Mouse (Mus musculus) MEL (cell line): Measurements from ENCODE around the gene Naa35. TPM values are rescaled to one million over a fixed set of nuclear protein-coding genes. Genes with fewer than 3 reads are reported as not detected.

Experiments
- DNase-seq: peaks from one replicate; pipeline ENCODE4 v3.0.0; 2011; ENCODE audit warnings: low read depth, low spot score
- H3K27ac ChIP-seq: 2 replicates; pipeline ENCODE4 v1.5.1; 2012; ENCODE audit warnings: low read depth, mild to moderate bottlenecking, control low read depth, low read length, moderate library complexity; ENCODE audit not compliant: control insufficient read depth
- H3K27me3 ChIP-seq, 2 experiments: fragments of 150-350 bp in 1 of 2; sonication (generic) in 1 of 2; 2 replicates each; pipeline ENCODE4 v1.6.1; 2012; ENCODE audit warnings: low read length in 2 of 2, mild to moderate bottlenecking in 2 of 2, improper control_type of control experiment in 1 of 2, moderate library complexity in 1 of 2; ENCODE audit not compliant: insufficient read depth in 2 of 2, control insufficient read depth in 1 of 2
- H3K36me3 ChIP-seq, 2 experiments: 2 replicates each; pipeline ENCODE4 v1.6.1; 2012 to 2014; ENCODE audit warnings: low read length in 2 of 2, improper control_type of control experiment in 1 of 2, inconsistent platforms in 1 of 2, mild to moderate bottlenecking in 1 of 2; ENCODE audit not compliant: insufficient read depth in 2 of 2, control insufficient read depth in 1 of 2
- H3K4me1 ChIP-seq, 2 experiments: fragments of 150-350 bp in 1 of 2; sonication (generic) in 1 of 2; 2 replicates each; pipeline ENCODE4 v1.6.1; 2012; ENCODE audit warnings: low read length in 2 of 2, improper control_type of control experiment in 1 of 2, mild to moderate bottlenecking in 1 of 2; ENCODE audit not compliant: insufficient read depth in 2 of 2, control insufficient read depth in 1 of 2
- H3K4me3 ChIP-seq, 2 experiments: fragments of 150-350 bp in 1 of 2; sonication (generic) in 1 of 2; 2 replicates each; pipeline ENCODE4 v1.5.1; 2012; ENCODE audit warnings: low read depth in 2 of 2, low read length in 2 of 2, mild to moderate bottlenecking in 2 of 2, moderate library complexity in 2 of 2, control low read depth in 1 of 2, improper control_type of control experiment in 1 of 2; ENCODE audit not compliant: control insufficient read depth in 1 of 2, insufficient read depth in 1 of 2
- H3K79me2 ChIP-seq: 2 replicates; pipeline ENCODE4 v1.6.1; 2012; ENCODE audit warnings: mild to moderate bottlenecking, low read length, moderate library complexity; ENCODE audit not compliant: control insufficient read depth, poor library complexity, insufficient read depth
- H3K9ac ChIP-seq: 2 replicates; pipeline ENCODE4 v1.6.1; 2012; ENCODE audit warnings: low read depth, mild to moderate bottlenecking, control low read depth, low read length, moderate library complexity; ENCODE audit not compliant: control insufficient read depth, poor library complexity, severe bottlenecking
- H3K9me3 ChIP-seq: fragments of 150-350 bp; sonication (generic); replicated peaks from 2 replicates; pipeline ENCODE4 v1.6.1; 2012; ENCODE audit warnings: mild to moderate bottlenecking, low read length, improper control_type of control experiment, moderate library complexity; ENCODE audit not compliant: insufficient read depth
- BHLHE40 ChIP-seq: IDR thresholded peaks from 2 replicates; pipeline ENCODE4 v1.6.1; 2012; ENCODE audit warnings: low read depth, mild to moderate bottlenecking, inconsistent platforms, low read length, improper control_type of control experiment, borderline replicate concordance
- CHD1 ChIP-seq: IDR thresholded peaks from 2 replicates; pipeline ENCODE4 v1.6.1; 2012; ENCODE audit warnings: low read depth, mild to moderate bottlenecking, inconsistent platforms, low read length, improper control_type of control experiment
- CHD2 ChIP-seq: IDR thresholded peaks from 2 replicates; pipeline ENCODE4 v1.6.1; 2011; ENCODE audit warnings: low read length, improper control_type of control experiment
- E2F4 ChIP-seq: IDR thresholded peaks from 2 replicates; pipeline ENCODE4 v1.6.1; 2011; ENCODE audit warnings: low read depth, low read length, improper control_type of control experiment, borderline replicate concordance
- EP300 ChIP-seq, 2 experiments: IDR thresholded peaks; 2 replicates each; pipeline ENCODE4 v1.6.1; 2011; ENCODE audit warnings: improper control_type of control experiment in 2 of 2, low read length in 2 of 2, low read depth in 1 of 2, mild to moderate bottlenecking in 1 of 2
- ETS1 ChIP-seq: IDR thresholded peaks from 2 replicates; pipeline ENCODE4 v1.6.1; 2012; ENCODE audit warnings: low read depth, mild to moderate bottlenecking, inconsistent platforms, low read length, improper control_type of control experiment, moderate library complexity
- GABPA ChIP-seq: IDR thresholded peaks from 2 replicates; pipeline ENCODE4 v1.6.1; 2012; ENCODE audit warnings: low read depth, mild to moderate bottlenecking, inconsistent platforms, low read length, improper control_type of control experiment, moderate library complexity
- JUND ChIP-seq: IDR thresholded peaks from 2 replicates; pipeline ENCODE4 v1.6.1; 2011; ENCODE audit warnings: low read depth, mild to moderate bottlenecking, improper control_type of control experiment, low read length
- MAFK ChIP-seq: IDR thresholded peaks from 2 replicates; pipeline ENCODE4 v1.6.1; 2011; ENCODE audit warnings: low read depth, mild to moderate bottlenecking, low read length, improper control_type of control experiment, borderline replicate concordance
- MAX ChIP-seq: IDR thresholded peaks from 2 replicates; pipeline ENCODE4 v1.6.1; 2011; ENCODE audit warnings: low read length, improper control_type of control experiment
- MAZ ChIP-seq: IDR thresholded peaks from 2 replicates; pipeline ENCODE4 v1.6.1; 2012; ENCODE audit warnings: low read depth, mild to moderate bottlenecking, inconsistent platforms, low read length, improper control_type of control experiment
- MEF2A ChIP-seq: IDR thresholded peaks from 2 replicates; pipeline ENCODE4 v1.6.1; 2014; ENCODE audit warnings: low read depth, mild to moderate bottlenecking, inconsistent platforms, low read length, improper control_type of control experiment; ENCODE audit not compliant: poor library complexity, insufficient replicate concordance, severe bottlenecking; ENCODE audit errors: extremely low read depth
- MXI1 ChIP-seq: IDR thresholded peaks from 2 replicates; pipeline ENCODE4 v1.6.1; 2011; ENCODE audit warnings: mild to moderate bottlenecking, low read depth, low read length, improper control_type of control experiment
- MYC ChIP-seq: IDR thresholded peaks from 2 replicates; pipeline ENCODE4 v1.6.1; 2011; ENCODE audit warnings: low read depth, mild to moderate bottlenecking, low read length, improper control_type of control experiment, moderate library complexity
- NELFE ChIP-seq: IDR thresholded peaks from 2 replicates; pipeline ENCODE4 v1.6.1; 2011; ENCODE audit warnings: low read depth, low read length, improper control_type of control experiment
- POLR2A ChIP-seq, 2 experiments: IDR thresholded peaks; 2 replicates each; pipeline ENCODE4 v1.6.1; 2011 to 2012; ENCODE audit warnings: low read length in 2 of 2, mild to moderate bottlenecking in 2 of 2, control low read depth in 1 of 2, improper control_type of control experiment in 1 of 2, low read depth in 1 of 2, moderate library complexity in 1 of 2; ENCODE audit not compliant: control insufficient read depth in 1 of 2, insufficient read depth in 1 of 2, poor library complexity in 1 of 2
- POLR2AphosphoS2 ChIP-seq: IDR thresholded peaks from 2 replicates; pipeline ENCODE4 v1.6.1; 2011; ENCODE audit warnings: low read length, improper control_type of control experiment
- POLR2AphosphoS5 ChIP-seq: IDR thresholded peaks from 2 replicates; pipeline ENCODE4 v1.6.1; 2012; ENCODE audit warnings: low read depth, borderline replicate concordance, mild to moderate bottlenecking, inconsistent platforms, low read length, moderate library complexity, mixed read lengths
- RAD21 ChIP-seq: IDR thresholded peaks from 2 replicates; pipeline ENCODE4 v1.6.1; 2011; ENCODE audit warnings: mild to moderate bottlenecking, low read depth, low read length, improper control_type of control experiment
- RCOR1 ChIP-seq: IDR thresholded peaks from 2 replicates; pipeline ENCODE4 v1.6.1; 2012; ENCODE audit warnings: low read depth, mild to moderate bottlenecking, inconsistent platforms, low read length, improper control_type of control experiment
- SIN3A ChIP-seq: IDR thresholded peaks from 2 replicates; pipeline ENCODE4 v1.6.1; 2012; ENCODE audit warnings: low read length, improper control_type of control experiment, inconsistent platforms
- SMC3 ChIP-seq: IDR thresholded peaks from 2 replicates; pipeline ENCODE4 v1.6.1; 2011; ENCODE audit warnings: low read depth, low read length, improper control_type of control experiment
- TBP ChIP-seq: IDR thresholded peaks from 2 replicates; pipeline ENCODE4 v1.8.0; 2011; ENCODE audit warnings: low read depth, low read length, improper control_type of control experiment
- TCF12 ChIP-seq: IDR thresholded peaks from 2 replicates; pipeline ENCODE4 v1.6.1; 2014; ENCODE audit warnings: low read depth, mild to moderate bottlenecking, inconsistent platforms, low read length, improper control_type of control experiment, moderate library complexity
- UBTF ChIP-seq: IDR thresholded peaks from 2 replicates; pipeline ENCODE4 v1.6.1; 2012; ENCODE audit warnings: low read depth, mild to moderate bottlenecking, inconsistent platforms, low read length, improper control_type of control experiment, moderate library complexity, borderline replicate concordance; ENCODE audit not compliant: insufficient read depth
- USF1 ChIP-seq: IDR thresholded peaks from 2 replicates; pipeline ENCODE4 v1.6.1; 2014; ENCODE audit warnings: low read depth, mild to moderate bottlenecking, inconsistent platforms, low read length, improper control_type of control experiment, moderate library complexity
- ZC3H11A ChIP-seq: IDR thresholded peaks from 2 replicates; pipeline ENCODE4 v1.6.1; 2012; ENCODE audit warnings: low read depth, mild to moderate bottlenecking, inconsistent platforms, low read length, improper control_type of control experiment
- ZKSCAN1 ChIP-seq: IDR thresholded peaks from 2 replicates; pipeline ENCODE4 v1.6.1; 2012; ENCODE audit warnings: low read depth, mild to moderate bottlenecking, inconsistent platforms, low read length, improper control_type of control experiment, moderate library complexity
- ZNF384 ChIP-seq: IDR thresholded peaks from 2 replicates; pipeline ENCODE4 v1.6.1; 2012; ENCODE audit warnings: low read depth, mild to moderate bottlenecking, inconsistent platforms, low read length, improper control_type of control experiment
- polyA plus RNA-seq, 2 experiments: library from polyadenylated mRNA; stranded (reverse) in 1 of 2; unstranded in 1 of 2; fragments of >175 nt in 1 of 2; fragments of >200 nt in 1 of 2; gene quantifications; 2 replicates each; pipeline versions ENCODE4 v1.2.1 to v1.2.4; 2012; ENCODE audit warnings: low replicate concordance in 2 of 2, low read depth in 1 of 2; ENCODE audit not compliant: insufficient read length in 2 of 2, insufficient read depth in 1 of 2, missing spikeins in 1 of 2
- total RNA-seq: library from RNA; depleted of rRNA; stranded (reverse); fragments of 300-350 nt; gene quantifications from 2 replicates; pipeline ENCODE4 v1.2.3, GENCODE M21; 2012

The Naa35 gene
- total and polyA plus RNA-seq, 3 experiments, result 19.5 to 44.4 TPM; not detected in 1

DNA sequence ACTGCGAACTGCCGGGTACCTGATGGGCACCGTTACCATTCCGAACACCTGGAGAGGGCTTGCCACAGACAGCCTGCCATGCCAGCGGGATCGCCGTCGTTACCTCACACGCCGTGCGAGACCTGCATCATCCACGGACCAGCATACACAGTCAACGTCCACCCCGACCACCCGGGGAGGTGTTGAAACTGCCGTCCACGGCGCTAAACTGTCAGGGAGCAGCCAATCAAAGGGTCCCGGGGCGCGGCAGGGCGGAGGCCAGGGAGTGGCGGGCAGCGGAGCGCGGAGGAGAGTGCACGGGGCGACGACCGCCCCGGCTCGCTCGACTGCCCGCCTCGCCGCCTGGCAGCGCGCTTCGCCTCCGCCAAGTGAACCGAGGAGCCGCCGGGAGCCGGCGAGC is 28.4 kb upstream of the Naa35 start:
- Histone ChIP-seq H3K79me2 (peaks cover 45% of the 10 kb centered on the region), H3K36me3 (peaks cover 0 to 20% of the 10 kb centered on the region in 2 experiments; a peak in 2 of 4 replicates), H3K9me3 (no peaks in the 10 kb centered on the region), H3K27ac (0 out of 2 replicates have a peak overlapping the region, but pooled peaks have one; percentile 1), H3K4me1 (peaks cover 3 to 19% of the 10 kb centered on the region in 2 experiments), H3K9ac (peak overlapping the region; percentile 65), H3K27me3 (no peaks in the 10 kb centered on the region), H3K4me3 (peak overlapping the region; percentile 65 to 95)
- no peak for TF ChIP-seq USF1
- TF ChIP-seq POLR2A (IDR thresholded peaks at IDR 0.05; ENCODE audit: control insufficient read depth in 1 of 2, insufficient read depth in 1 of 2, low read depth in 1 of 2, low read length in 2 of 2, poor library complexity in 1 of 2), result 0 out of 4 replicates have a peak, but pooled peaks of 1 of the 2 experiments have one; percentile 32
- TF ChIP-seq MAX, result 0 out of 2 replicates have a peak, but pooled peaks have one; percentile 11
- peak; percentile 57; the same call in 1 of the 2 replicates for TF ChIP-seq SIN3A
- peak; percentile 71 for DNase-seq

GRCm38 (mm10) chr13:59557185-59557985 is 27.7 kb upstream of the Naa35 start:
- Histone ChIP-seq H3K36me3 (peaks cover 0 to 18% of the 10 kb centered on the region in 2 experiments; a peak in 2 of 4 replicates), H3K9me3 (no peaks in the 10 kb centered on the region), H3K9ac (peak overlapping the region; percentile 69), H3K27me3 (no peaks in the 10 kb centered on the region), H3K4me1 (peaks cover 3 to 19% of the 10 kb centered on the region in 2 experiments), H3K79me2 (peaks cover 40% of the 10 kb centered on the region), H3K27ac (peak overlapping the region; percentile 18; the same call in 1 of the 2 replicates), H3K4me3 (peak overlapping the region; percentile 80 to 99)
- DNase-seq, result peak; percentile 89
- TF ChIP-seq UBTF, result no peak
- no peak for TF ChIP-seq RCOR1
- TF ChIP-seq POLR2AphosphoS2, result peak; percentile 68; the same call in 1 of the 2 replicates
- no peak for TF ChIP-seq ZNF384
- peak; percentile 86 for TF ChIP-seq MAZ
- no peak for TF ChIP-seq POLR2AphosphoS5
- peak; percentile 37; the same call in 1 of the 2 replicates for TF ChIP-seq MAX
- TF ChIP-seq CHD1, result no peak
- TF ChIP-seq POLR2A (IDR thresholded peaks at IDR 0.05; ENCODE audit: control insufficient read depth in 1 of 2, insufficient read depth in 1 of 2, low read depth in 1 of 2, low read length in 2 of 2, poor library complexity in 1 of 2), result peak; percentile 58 to 73; a peak in 3 of 4 replicates
- no peak for TF ChIP-seq MYC
- no peak for TF ChIP-seq MEF2A
- TF ChIP-seq SMC3, result no peak
- TF ChIP-seq CHD2, result no peak
- no peak for TF ChIP-seq ZKSCAN1
- peak in 1 of 2 experiments; percentile 38; a peak in 2 of 4 replicates for TF ChIP-seq EP300 (IDR thresholded peaks at IDR 0.05; ENCODE audit: low read depth in 1 of 2, low read length in 2 of 2)
- peak; percentile 29; the same call in 1 of the 2 replicates for TF ChIP-seq TCF12
- peak; percentile 44 for TF ChIP-seq SIN3A
- no peak for TF ChIP-seq TBP
- TF ChIP-seq GABPA, result no peak
- TF ChIP-seq NELFE, result peak; percentile 78
- no peak for TF ChIP-seq RAD21
- TF ChIP-seq E2F4, result no peak
- TF ChIP-seq ETS1, result peak; percentile 12; the same call in 1 of the 2 replicates
- TF ChIP-seq MAFK, result no peak
- TF ChIP-seq ZC3H11A, result no peak
- no peak for TF ChIP-seq JUND
- TF ChIP-seq BHLHE40, result peak; percentile 72
- no peak; the same call in none of the 2 replicates for TF ChIP-seq MXI1
